Mouse (Mus musculus) neural tube, embryonic 13.5 days (tissue): ENCODE results near the gene Klhl2. TPM values are rescaled to one million over a fixed set of nuclear protein-coding genes. Genes with fewer than 3 reads are reported as not detected.

ENCODE experiments used
- ATAC-seq: fragments of 200-750 bp; cut with Nextera tagmentation; 2 replicates; pipeline ENCODE4 v1.8.0; 2017; ENCODE audit warnings: low read depth, mild to moderate bottlenecking, moderate TSS enrichment, moderate library complexity
- H3K27ac ChIP-seq: fragments of 300-500 bp; sonication (generic); replicated peaks from 2 replicates; pipeline ENCODE4 v1.5.1; 2015; ENCODE audit warnings: moderate library complexity, mild to moderate bottlenecking, inconsistent platforms
- H3K27me3 ChIP-seq: fragments of 300-500 bp; sonication (generic); 2 replicates; pipeline ENCODE4 v1.6.1; 2015; ENCODE audit warnings: mild to moderate bottlenecking, inconsistent platforms
- H3K36me3 ChIP-seq: fragments of 300-500 bp; sonication (generic); 2 replicates; pipeline ENCODE4 v1.6.1; 2015; ENCODE audit warnings: mild to moderate bottlenecking, inconsistent platforms
- H3K4me1 ChIP-seq: fragments of 300-500 bp; sonication (generic); replicated peaks from 2 replicates; pipeline ENCODE4 v1.6.1; 2015; ENCODE audit warnings: inconsistent platforms
- H3K4me2 ChIP-seq: fragments of 300-500 bp; sonication (generic); 2 replicates; pipeline ENCODE4 v1.6.1; 2015; ENCODE audit warnings: inconsistent platforms, mild to moderate bottlenecking, moderate library complexity
- H3K4me3 ChIP-seq: fragments of 300-500 bp; sonication (generic); 2 replicates; pipeline ENCODE4 v1.5.1; 2015; ENCODE audit warnings: mild to moderate bottlenecking, inconsistent platforms
- H3K9ac ChIP-seq: fragments of 300-500 bp; sonication (generic); 2 replicates; pipeline ENCODE4 v1.6.1; 2015; ENCODE audit warnings: moderate library complexity, mild to moderate bottlenecking, inconsistent platforms
- H3K9me3 ChIP-seq: fragments of 300-500 bp; sonication (generic); 2 replicates; pipeline ENCODE4 v1.6.1; 2016; ENCODE audit warnings: inconsistent platforms
- WGBS: fragments of 180-500 bp; shearing (Covaris S2); methylation state at CpG from one replicate; pipeline ENCODE4 v1.1.7; 2015; 5-methylcytosine and 5-hydroxymethylcytosine counted together
- polyA plus RNA-seq: library from polyadenylated mRNA; unstranded; fragments of >200 nt; fragmentation: Nextera tagmentation; extraction: Ambion mirVana; gene quantifications from 2 replicates; pipeline ENCODE4 v1.2.1, GENCODE M21; 2015

Gene Klhl2
- polyA plus RNA-seq, 1 experiment from 2014 or later = 32.3 TPM

GRCm38 (mm10) chr8:64788715-64789114, 61.1 kb downstream of the Klhl2 start:
- 0 out of 2 replicates have a peak, but pooled peaks have one; percentile 23 for ATAC-seq
- Histone ChIP-seq H3K4me3 (no peak overlapping the region), H3K4me2 (no peak overlapping the region), H3K4me1 (no peaks in the 10 kb centered on the region), H3K36me3 (no peaks in the 10 kb centered on the region), H3K9ac (no peak overlapping the region), H3K9me3 (no peaks in the 10 kb centered on the region), H3K27ac (no peak overlapping the region), H3K27me3 (no peaks in the 10 kb centered on the region)
- WGBS = 91% methylated on average over 4 of the region's 4 CpGs

DNA sequence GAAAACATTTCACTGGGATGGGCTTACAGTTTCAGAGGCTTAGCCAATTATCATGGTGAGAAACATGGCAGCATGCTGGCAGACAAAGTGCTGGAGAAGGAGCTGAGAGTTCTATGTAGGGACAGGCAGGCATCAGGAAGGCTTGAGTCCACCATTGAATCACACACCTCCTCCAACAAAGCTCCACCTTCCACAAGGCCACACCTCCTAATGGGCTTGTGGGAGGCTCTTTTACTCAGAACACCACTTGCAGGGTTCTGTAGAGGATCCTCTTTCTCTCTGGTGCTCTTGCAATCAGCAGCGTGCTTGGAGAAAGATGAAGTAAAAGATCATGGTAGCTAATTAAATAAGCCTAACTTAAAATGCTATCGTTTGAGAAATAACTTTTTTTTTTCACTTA, 63.0 kb downstream of the Klhl2 start:
- H3K36me3 ChIP-seq = no peaks in the 10 kb centered on the region
- no peaks in the 10 kb centered on the region for H3K4me1 ChIP-seq
- H3K27ac ChIP-seq = no peak overlapping the region
- no peaks in the 10 kb centered on the region for H3K27me3 ChIP-seq
- no peak overlapping the region for H3K4me3 ChIP-seq
- no peaks in the 10 kb centered on the region for H3K9me3 ChIP-seq
- 89% methylated on average over 2 of the region's 2 CpGs for WGBS
- H3K4me2 ChIP-seq = no peak overlapping the region
- ATAC-seq = no peak
- H3K9ac ChIP-seq = no peak overlapping the region

- 88% methylated on average over 5 of the region's 5 CpGs for WGBS
- H3K4me2 ChIP-seq = no peak overlapping the region
- 0 out of 2 replicates have a peak, but pooled peaks cover 4% of the 10 kb centered on the region for H3K36me3 ChIP-seq
- no peaks in the 10 kb centered on the region for H3K9me3 ChIP-seq
- no peaks in the 10 kb centered on the region for H3K27me3 ChIP-seq
- ATAC-seq = no peak
- H3K9ac ChIP-seq = no peak overlapping the region
- H3K4me3 ChIP-seq = no peak overlapping the region
- no peaks in the 10 kb centered on the region for H3K4me1 ChIP-seq
- H3K27ac ChIP-seq = no peak overlapping the region
Observed at GRCm38 (mm10) chr8:64784235-64784634, 65.6 kb downstream of the Klhl2 start.

GRCm38 (mm10) chr8:64781947-64782346, 67.9 kb downstream of the Klhl2 start:
- H3K9me3 ChIP-seq = no peaks in the 10 kb centered on the region
- 0 out of 2 replicates have a peak, but pooled peaks cover 4% of the 10 kb centered on the region for H3K36me3 ChIP-seq
- no peak overlapping the region for H3K9ac ChIP-seq
- no peak overlapping the region for H3K4me2 ChIP-seq
- 0 out of 2 replicates have a peak, but pooled peaks cover 4% of the 10 kb centered on the region for H3K4me1 ChIP-seq
- ATAC-seq = no peak
- H3K27me3 ChIP-seq = no peaks in the 10 kb centered on the region
- no peak overlapping the region for H3K27ac ChIP-seq
- H3K4me3 ChIP-seq = no peak overlapping the region
- 86% methylated on average over 6 of the region's 6 CpGs for WGBS

- H3K9ac ChIP-seq = no peak overlapping the region
- H3K4me3 ChIP-seq = no peak overlapping the region
- no peak overlapping the region for H3K4me2 ChIP-seq
- H3K36me3 ChIP-seq = 0 out of 2 replicates have a peak, but pooled peaks cover 4% of the 10 kb centered on the region
- 59% methylated on average over 9 of the region's 9 CpGs for WGBS
- ATAC-seq = 0 out of 2 replicates have a peak, but pooled peaks have one; percentile 54
- no peaks in the 10 kb centered on the region for H3K27me3 ChIP-seq
- H3K27ac ChIP-seq = 0 out of 2 replicates have a peak overlapping the region, but pooled peaks have one; percentile 10
- H3K4me1 ChIP-seq = 0 out of 2 replicates have a peak, but pooled peaks cover 4% of the 10 kb centered on the region
- H3K9me3 ChIP-seq = no peaks in the 10 kb centered on the region
Observed at GRCm38 (mm10) chr8:64777925-64778324, 71.9 kb downstream of the Klhl2 start.

- Histone ChIP-seq H3K36me3 (no peaks in the 10 kb centered on the region), H3K27me3 (no peaks in the 10 kb centered on the region), H3K4me1 (0 out of 2 replicates have a peak, but pooled peaks cover 4% of the 10 kb centered on the region), H3K9ac (no peak overlapping the region), H3K9me3 (no peaks in the 10 kb centered on the region), H3K27ac (no peak overlapping the region), H3K4me3 (no peak overlapping the region), H3K4me2 (no peak overlapping the region)
- WGBS = 93% methylated on average over 6 of the region's 6 CpGs
- no peak for ATAC-seq
Observed at GRCm38 (mm10) chr8:64774136-64774535, 75.7 kb downstream of the Klhl2 start.

GRCm38 (mm10) chr8:64770814-64771213, 79.0 kb downstream of the Klhl2 start:
- ATAC-seq = no peak
- Histone ChIP-seq H3K27ac (no peak overlapping the region), H3K4me3 (no peak overlapping the region), H3K27me3 (no peaks in the 10 kb centered on the region), H3K9me3 (no peaks in the 10 kb centered on the region), H3K9ac (no peak overlapping the region), H3K4me2 (no peak overlapping the region), H3K4me1 (no peaks in the 10 kb centered on the region), H3K36me3 (peaks cover 3% of the 10 kb centered on the region; the same call in 1 of the 2 replicates)
- WGBS = 90% methylated on average over 7 of the region's 7 CpGs

- H3K36me3 ChIP-seq = peaks cover 3% of the 10 kb centered on the region; the same call in 1 of the 2 replicates
- no peak overlapping the region for H3K4me3 ChIP-seq
- WGBS = 79% methylated on average over 7 of the region's 7 CpGs
Observed at GRCm38 (mm10) chr8:64769586-64769985, 80.2 kb downstream of the Klhl2 start.

GRCm38 (mm10) chr8:64768645-64769044, 81.2 kb downstream of the Klhl2 start:
- no peak overlapping the region for H3K9ac ChIP-seq
- 88% methylated on average over 4 of the region's 9 CpGs for WGBS
- H3K36me3 ChIP-seq = peaks cover 3% of the 10 kb centered on the region; the same call in 1 of the 2 replicates
- ATAC-seq = no peak
- H3K4me3 ChIP-seq = no peak overlapping the region
- no peaks in the 10 kb centered on the region for H3K27me3 ChIP-seq
- no peak overlapping the region for H3K4me2 ChIP-seq
- H3K9me3 ChIP-seq = no peaks in the 10 kb centered on the region
- no peaks in the 10 kb centered on the region for H3K4me1 ChIP-seq
- H3K27ac ChIP-seq = no peak overlapping the region

More at GRCm38 (mm10) chr8:64769586-64769985, 80.2 kb downstream of the Klhl2 start:
- H3K4me2 ChIP-seq = no peak overlapping the region
- H3K4me1 ChIP-seq = no peaks in the 10 kb centered on the region
- no peak for ATAC-seq
- no peak overlapping the region for H3K27ac ChIP-seq
- no peak overlapping the region for H3K9ac ChIP-seq
- no peaks in the 10 kb centered on the region for H3K9me3 ChIP-seq
- H3K27me3 ChIP-seq = no peaks in the 10 kb centered on the region

DNA sequence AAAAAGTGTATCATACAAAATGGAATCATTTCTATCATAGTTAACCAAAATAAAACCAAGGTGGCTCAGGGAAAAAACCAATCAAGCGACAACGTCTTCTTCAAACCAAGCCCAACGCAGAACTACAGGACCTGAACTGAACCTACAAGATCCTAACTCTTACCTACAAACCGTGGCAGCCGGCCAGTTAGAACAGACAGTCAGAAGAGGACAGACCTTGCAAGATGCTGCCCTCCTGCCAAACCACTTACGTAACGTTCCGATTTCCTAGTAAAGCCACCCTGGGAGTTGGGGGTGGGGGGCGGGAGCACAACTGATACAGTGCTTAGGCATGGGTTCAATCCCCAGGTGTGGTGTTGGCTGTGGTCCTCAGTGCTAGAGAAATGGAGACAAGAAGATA, 82.8 kb downstream of the Klhl2 start:
- Histone ChIP-seq H3K4me2 (no peak overlapping the region), H3K27ac (no peak overlapping the region), H3K36me3 (peaks cover 3% of the 10 kb centered on the region; the same call in 1 of the 2 replicates), H3K27me3 (no peaks in the 10 kb centered on the region), H3K9ac (no peak overlapping the region), H3K9me3 (no peaks in the 10 kb centered on the region), H3K4me3 (no peak overlapping the region), H3K4me1 (no peaks in the 10 kb centered on the region)
- WGBS = 95% methylated on average over 9 of the region's 9 CpGs
- ATAC-seq = no peak

DNA sequence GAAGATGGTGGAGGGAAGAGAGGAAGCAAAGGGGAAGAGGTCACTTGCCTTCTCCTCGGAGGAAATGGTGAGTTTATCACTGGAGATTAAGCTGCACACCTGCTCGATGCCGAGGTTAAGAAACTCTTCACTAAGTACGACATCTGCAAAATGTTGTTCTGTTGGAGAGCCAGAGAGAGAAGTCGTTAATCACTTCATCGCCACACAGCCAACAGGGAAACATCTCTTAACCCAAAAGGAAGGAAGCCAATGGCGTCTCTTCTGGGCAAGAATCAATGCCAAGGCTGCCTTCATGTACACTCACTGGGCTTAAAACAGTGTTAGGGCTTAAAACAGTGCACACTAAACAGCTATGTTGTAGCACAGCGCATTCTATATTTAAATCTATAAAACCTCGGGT, 85.7 kb downstream of the Klhl2 start:
- no peaks in the 10 kb centered on the region for H3K9me3 ChIP-seq
- H3K4me1 ChIP-seq = peaks cover 8% of the 10 kb centered on the region
- peaks cover 9% of the 10 kb centered on the region for H3K36me3 ChIP-seq
- WGBS = 72% methylated on average over 9 of the region's 9 CpGs
- no peak overlapping the region for H3K27ac ChIP-seq
- no peak overlapping the region for H3K9ac ChIP-seq
- no peak for ATAC-seq
- H3K4me2 ChIP-seq = no peak overlapping the region
- H3K4me3 ChIP-seq = no peak overlapping the region
- no peaks in the 10 kb centered on the region for H3K27me3 ChIP-seq

DNA sequence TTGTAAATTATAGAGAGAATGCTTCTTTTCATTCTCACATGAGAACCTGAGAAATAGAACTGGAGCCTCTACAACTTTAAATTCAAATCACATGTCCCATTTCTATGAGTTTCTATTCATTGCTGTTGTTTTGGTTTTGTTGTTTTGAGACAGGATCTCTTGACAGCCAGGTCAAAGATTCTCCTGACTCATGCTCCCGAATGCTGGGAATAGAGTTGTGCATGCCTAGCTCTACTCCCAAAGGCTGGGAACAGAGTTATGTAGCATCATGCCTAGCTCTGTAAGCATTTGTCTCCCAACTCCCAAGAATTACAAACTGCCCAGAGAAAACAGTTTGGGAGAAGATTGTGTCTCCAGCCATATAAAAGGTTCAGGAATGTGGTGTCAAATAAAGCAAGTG, 87.1 kb downstream of the Klhl2 start:
- no peak overlapping the region for H3K27ac ChIP-seq
- H3K27me3 ChIP-seq = no peaks in the 10 kb centered on the region
- WGBS = 88% methylated on average over 1 of the region's 1 CpGs
- H3K4me1 ChIP-seq = peaks cover 8% of the 10 kb centered on the region
- no peak overlapping the region for H3K4me3 ChIP-seq
- no peaks in the 10 kb centered on the region for H3K9me3 ChIP-seq
- no peak overlapping the region for H3K4me2 ChIP-seq
- no peak for ATAC-seq
- H3K9ac ChIP-seq = no peak overlapping the region
- H3K36me3 ChIP-seq = peaks cover 14% of the 10 kb centered on the region

DNA sequence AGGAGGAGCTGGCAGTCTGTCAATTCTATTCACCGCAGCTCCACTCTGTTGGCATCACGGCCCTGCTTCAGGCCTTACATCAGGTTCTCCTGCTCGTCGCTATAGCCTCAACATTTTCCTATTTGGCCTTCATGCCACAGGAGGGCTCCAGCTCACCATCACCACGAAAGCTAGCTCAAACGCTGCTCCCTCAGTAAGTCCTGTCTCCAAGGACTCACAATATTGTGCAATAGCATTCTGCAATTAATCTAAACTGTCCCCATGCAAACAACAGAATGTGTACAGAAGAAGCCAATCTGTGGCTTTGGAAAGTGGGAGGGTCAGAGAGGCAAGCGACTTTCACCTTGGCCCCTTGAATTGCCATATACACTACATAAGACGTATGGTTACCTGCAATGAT, 88.4 kb downstream of the Klhl2 start:
- no peak overlapping the region for H3K4me3 ChIP-seq
- H3K4me1 ChIP-seq = peaks cover 8% of the 10 kb centered on the region
- H3K36me3 ChIP-seq = peaks cover 18% of the 10 kb centered on the region
- no peak overlapping the region for H3K27ac ChIP-seq
- no peaks in the 10 kb centered on the region for H3K27me3 ChIP-seq
- H3K9me3 ChIP-seq = no peaks in the 10 kb centered on the region
- ATAC-seq = no peak
- 65% methylated on average over 8 of the region's 8 CpGs for WGBS
- no peak overlapping the region for H3K4me2 ChIP-seq
- no peak overlapping the region for H3K9ac ChIP-seq
